Mouse (Mus musculus): ENCODE results near the gene Lrrc15. TPM values are rescaled to one million over a fixed set of nuclear protein-coding genes. Genes with fewer than 3 reads are reported as not detected.

Lrrc15 gene
- 1.2 and 1.8 TPM in 2 replicates for polyA plus RNA-seq (2015; fragmentation: Nextera tagmentation; extraction: Ambion mirVana)

DNA sequence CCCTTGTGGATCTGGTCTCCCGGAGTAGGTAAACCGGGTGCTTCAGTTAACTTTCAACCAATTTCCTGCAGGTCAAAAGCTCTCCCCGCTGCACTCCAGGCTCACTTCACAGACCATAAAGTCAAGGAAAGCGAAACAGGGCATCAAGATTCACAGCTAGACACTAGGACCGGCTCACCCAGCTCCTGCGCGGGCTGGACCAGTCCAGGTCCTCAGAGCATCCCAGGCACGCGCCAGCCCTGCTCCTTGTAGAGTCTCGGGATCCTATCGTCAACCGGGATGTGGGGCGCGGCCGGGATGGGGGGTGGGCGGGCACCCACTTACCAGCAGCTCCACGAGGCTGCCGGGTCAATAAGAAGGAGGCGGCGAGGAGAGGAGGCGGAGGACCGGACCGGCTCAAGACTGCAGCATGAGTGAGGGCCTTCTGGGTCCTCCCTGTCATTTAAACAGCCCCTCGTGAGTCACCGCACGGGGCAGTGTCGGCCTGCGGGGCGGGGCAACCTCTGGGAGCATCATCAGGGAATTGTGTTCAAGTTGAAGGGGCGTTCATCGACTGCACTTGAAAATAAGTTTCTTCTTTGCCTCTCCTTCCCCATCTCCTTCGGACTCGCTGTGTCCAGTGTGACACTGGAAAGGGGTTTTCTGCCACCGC is at the start of gene Lrrc15:
Lrrc15 (minus strand) TSS at position 413 of the 652 bp plus-strand sequence.

GRCm38 (mm10) chr16:30310647-30311046 is 27.6 kb upstream of the Lrrc15 start, which contains the start of gene Gp5:
Gene Gp5 (minus strand): TSS chr16:30310779.

GRCm38 (mm10) chr16:30267359-30267758 is 15.7 kb downstream of the Lrrc15 start, which contains the start of gene Cpn2:
Gene Cpn2 (minus strand): TSS chr16:30267499.

Other genes starting within 250 kb of the Lrrc15 start
- 20.0 and 27.7 TPM in 2 replicates for gene Hes1, start 218.9 kb downstream of the Lrrc15 start, polyA plus RNA-seq (2015; fragmentation: Nextera tagmentation; extraction: Ambion mirVana)
- gene Cpn2, start 15.8 kb downstream of the Lrrc15 start, polyA plus RNA-seq (2015; fragmentation: Nextera tagmentation; extraction: Ambion mirVana) = 0.03 TPM in 1 of 2 replicates, not detected in the other
- gene Gp5, start 27.5 kb upstream of the Lrrc15 start, polyA plus RNA-seq (2015; fragmentation: Nextera tagmentation; extraction: Ambion mirVana) = 0.17 and 0.19 TPM in 2 replicates
- 9.2 and 12.8 TPM in 2 replicates for gene Atp13a3, start 122.7 kb upstream of the Lrrc15 start, polyA plus RNA-seq (2015; fragmentation: Nextera tagmentation; extraction: Ambion mirVana)